Mouse (Mus musculus) kidney, adult 2 months (tissue): Measurements from ENCODE around the gene Prrx1. TPM values are rescaled to one million over a fixed set of nuclear protein-coding genes. Genes with fewer than 3 reads are reported as not detected.

ENCODE experiments used
- DNase-seq: peaks from one replicate; pipeline ENCODE4 v3.0.0; 2021
- H3K27ac ChIP-seq: fragments of 200-500 bp; 2 replicates; pipeline ENCODE4 v1.5.1; 2012; ENCODE audit warnings: low read depth, low read length, control low read depth, inconsistent platforms; ENCODE audit not compliant: insufficient read depth
- H3K27me3 ChIP-seq: fragments of 200-500 bp; replicated peaks from 2 replicates; pipeline ENCODE4 v1.6.1; 2012; ENCODE audit warnings: mild to moderate bottlenecking, moderate library complexity, low read length, inconsistent platforms; ENCODE audit not compliant: control insufficient read depth, insufficient read depth
- H3K36me3 ChIP-seq: fragments of 200-500 bp; 2 replicates; pipeline ENCODE4 v1.6.1; 2012; ENCODE audit warnings: mild to moderate bottlenecking, moderate library complexity, low read length, inconsistent platforms; ENCODE audit not compliant: control insufficient read depth, insufficient read depth
- H3K4me1 ChIP-seq: fragments of 200-500 bp; 2 replicates; pipeline ENCODE4 v1.6.1; 2011; ENCODE audit warnings: low read length; ENCODE audit not compliant: control insufficient read depth, insufficient read depth
- H3K4me3 ChIP-seq: fragments of 200-500 bp; 2 replicates; pipeline ENCODE4 v1.5.1; 2011; ENCODE audit warnings: mild to moderate bottlenecking, low read depth, low read length, control low read depth; ENCODE audit not compliant: insufficient read depth
- CTCF ChIP-seq: fragments of 200-500 bp; conservative IDR thresholded peaks from 2 replicates; pipeline ENCODE4 v1.5.1; 2011; ENCODE audit warnings: low read depth, mild to moderate bottlenecking, control low read depth, low read length, moderate library complexity, mixed read lengths; ENCODE audit not compliant: insufficient read depth, insufficient read length
- POLR2A ChIP-seq: fragments of 200-500 bp; IDR thresholded peaks from one replicate; pipeline ENCODE4 v1.6.1; 2011; ENCODE audit warnings: low read depth, low read length, control low read depth
- WGBS: fragments of 180-500 bp; shearing (Covaris S2); methylation state at CpG from one replicate; pipeline ENCODE4 v1.1.7; 2018; 5-methylcytosine and 5-hydroxymethylcytosine counted together
- polyA plus RNA-seq: library from polyadenylated mRNA; depleted of rRNA; stranded (reverse); fragments of >200 nt; gene quantifications from 2 replicates; pipeline ENCODE4 v1.2.3, GENCODE M21; 2012

Gene Prrx1
- polyA plus RNA-seq, 1 experiment, result 2.8 TPM

DNA sequence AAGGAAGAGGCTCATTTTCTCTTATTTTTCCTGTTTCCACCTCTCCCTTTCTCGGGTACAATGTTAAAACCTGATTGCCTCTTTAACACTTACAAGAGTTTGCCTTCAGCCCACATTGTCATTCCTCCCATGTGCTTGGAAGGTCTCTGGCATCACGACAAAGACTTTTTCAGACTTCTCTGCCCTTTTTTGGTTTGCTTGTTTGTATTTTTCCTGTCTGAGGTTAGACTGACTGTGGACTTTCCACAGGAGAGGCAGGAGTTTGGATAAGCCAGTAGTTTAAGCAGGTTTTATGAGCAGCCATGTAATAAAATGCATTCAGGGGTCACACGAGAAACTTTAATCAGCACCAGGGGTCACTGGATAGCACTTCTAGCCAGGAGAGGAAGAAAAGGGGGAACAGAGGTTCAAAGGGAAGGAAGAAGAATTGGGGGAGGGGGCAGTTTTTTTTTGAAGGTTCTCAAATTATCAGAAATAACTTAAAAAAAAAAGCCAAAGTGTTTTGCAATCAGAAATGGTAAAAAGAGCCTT lies 42.2 kb upstream of the Prrx1 start:
- Histone ChIP-seq H3K27ac (no peak overlapping the region), H3K36me3 (no peaks in the 10 kb centered on the region), H3K4me1 (no peaks in the 10 kb centered on the region), H3K27me3 (no peaks in the 10 kb centered on the region; the same call in 1 of the 2 replicates), H3K4me3 (no peak overlapping the region)
- no peak for DNase-seq
- TF ChIP-seq CTCF (no peak), POLR2A (no peak)
- 22% methylated on average over 3 of the region's 3 CpGs for WGBS

DNA sequence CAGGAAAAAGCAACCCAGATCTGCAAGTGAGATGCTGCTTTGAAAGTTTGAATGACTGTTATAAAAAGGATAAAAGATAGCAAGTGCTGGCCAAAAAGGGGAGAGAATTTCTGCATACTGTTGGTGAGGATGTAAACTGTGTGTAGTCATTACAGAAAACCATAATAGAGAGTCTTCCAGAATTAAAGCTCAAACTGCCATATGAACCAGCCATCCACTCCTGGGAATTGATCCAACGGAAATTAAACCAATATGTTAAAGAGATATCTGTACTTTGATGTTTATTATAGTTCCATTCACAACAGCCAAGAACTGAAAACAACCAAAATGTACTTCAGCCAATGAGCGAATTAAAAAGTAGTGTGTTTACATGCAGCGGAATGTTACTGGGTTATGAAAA lies 37.5 kb upstream of the Prrx1 start:
- TF ChIP-seq POLR2A (no peak), CTCF (no peak)
- H3K36me3 ChIP-seq, result no peaks in the 10 kb centered on the region
- 84% methylated on average over 3 of the region's 3 CpGs for WGBS
- H3K4me3 ChIP-seq, result no peak overlapping the region
- H3K4me1 ChIP-seq, result no peaks in the 10 kb centered on the region
- no peaks in the 10 kb centered on the region for H3K27me3 ChIP-seq
- no peak for DNase-seq
- no peak overlapping the region for H3K27ac ChIP-seq

DNA sequence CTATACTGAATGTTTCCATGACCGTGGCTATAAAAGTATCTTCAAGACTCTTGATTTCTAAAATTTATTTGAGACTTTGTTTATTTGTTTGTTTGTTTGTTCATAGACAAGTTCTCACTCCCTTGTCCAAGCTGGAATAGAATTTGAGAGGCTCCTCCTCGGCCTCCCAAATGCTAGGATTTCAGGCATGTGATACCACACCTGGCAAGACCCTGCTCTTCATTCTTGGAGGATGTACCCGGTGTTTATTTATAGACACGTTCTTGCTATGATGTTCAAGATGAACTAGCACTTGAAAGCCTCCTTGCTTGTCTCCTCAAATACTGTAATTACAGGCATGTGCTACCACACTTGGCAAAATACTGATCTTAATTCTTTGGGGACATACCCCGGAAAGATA lies 32.0 kb upstream of the Prrx1 start:
- Histone ChIP-seq H3K27me3 (no peaks in the 10 kb centered on the region), H3K4me3 (no peak overlapping the region), H3K36me3 (no peaks in the 10 kb centered on the region), H3K27ac (no peak overlapping the region), H3K4me1 (no peaks in the 10 kb centered on the region)
- no peak for DNase-seq
- TF ChIP-seq CTCF, result no peak
- no peak for TF ChIP-seq POLR2A
- 70% methylated on average over 5 of the region's 5 CpGs for WGBS

DNA sequence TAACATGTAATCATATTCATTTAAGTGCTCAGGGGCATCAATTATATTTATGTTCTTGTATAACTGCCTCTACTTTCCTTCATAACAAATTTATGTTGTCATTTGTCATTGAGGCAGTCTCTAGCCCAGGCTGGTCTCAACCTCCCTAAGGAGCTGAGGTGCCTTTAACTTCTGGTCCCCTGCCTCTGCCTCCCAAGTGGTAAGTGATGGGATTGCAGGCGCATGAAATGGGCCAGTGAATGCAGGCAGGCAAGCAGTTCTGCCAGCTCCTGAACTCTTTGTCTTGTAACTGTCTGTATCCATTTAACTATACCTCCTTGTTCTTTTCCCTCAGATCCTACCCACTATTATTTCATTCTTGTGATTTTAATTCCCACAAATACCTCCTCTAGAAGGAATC lies 31.4 kb upstream of the Prrx1 start:
- WGBS, result 50% methylated on average over 1 of the region's 1 CpGs
- no peak overlapping the region for H3K4me3 ChIP-seq
- H3K27ac ChIP-seq, result no peak overlapping the region
- DNase-seq, result no peak
- TF ChIP-seq CTCF, result no peak; the same call in 1 of the 2 replicates
- TF ChIP-seq POLR2A, result no peak
- no peaks in the 10 kb centered on the region for H3K4me1 ChIP-seq
- H3K27me3 ChIP-seq, result no peaks in the 10 kb centered on the region
- H3K36me3 ChIP-seq, result no peaks in the 10 kb centered on the region

DNA sequence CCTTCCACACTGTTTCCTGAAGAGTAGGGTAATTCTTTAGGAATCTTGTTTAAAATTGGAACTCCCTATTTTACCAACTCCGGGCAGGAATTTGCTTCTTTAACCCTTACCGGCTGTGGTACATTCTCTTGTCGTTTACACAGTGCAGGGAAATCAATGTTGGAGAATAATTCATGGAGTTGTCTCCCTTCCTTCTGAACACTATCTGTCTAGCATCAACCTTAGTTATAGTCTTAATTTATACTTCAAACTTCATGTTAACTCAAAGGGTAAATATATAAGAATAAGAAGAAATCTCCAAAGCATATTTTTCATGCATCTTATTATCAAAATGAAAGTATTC lies 25.7 kb upstream of the Prrx1 start:
- no peak for TF ChIP-seq POLR2A
- TF ChIP-seq CTCF, result no peak
- Histone ChIP-seq H3K4me3 (no peak overlapping the region), H3K36me3 (no peaks in the 10 kb centered on the region), H3K27me3 (no peaks in the 10 kb centered on the region), H3K4me1 (no peaks in the 10 kb centered on the region), H3K27ac (no peak overlapping the region)
- 76% methylated on average over 3 of the region's 3 CpGs for WGBS
- no peak for DNase-seq

DNA sequence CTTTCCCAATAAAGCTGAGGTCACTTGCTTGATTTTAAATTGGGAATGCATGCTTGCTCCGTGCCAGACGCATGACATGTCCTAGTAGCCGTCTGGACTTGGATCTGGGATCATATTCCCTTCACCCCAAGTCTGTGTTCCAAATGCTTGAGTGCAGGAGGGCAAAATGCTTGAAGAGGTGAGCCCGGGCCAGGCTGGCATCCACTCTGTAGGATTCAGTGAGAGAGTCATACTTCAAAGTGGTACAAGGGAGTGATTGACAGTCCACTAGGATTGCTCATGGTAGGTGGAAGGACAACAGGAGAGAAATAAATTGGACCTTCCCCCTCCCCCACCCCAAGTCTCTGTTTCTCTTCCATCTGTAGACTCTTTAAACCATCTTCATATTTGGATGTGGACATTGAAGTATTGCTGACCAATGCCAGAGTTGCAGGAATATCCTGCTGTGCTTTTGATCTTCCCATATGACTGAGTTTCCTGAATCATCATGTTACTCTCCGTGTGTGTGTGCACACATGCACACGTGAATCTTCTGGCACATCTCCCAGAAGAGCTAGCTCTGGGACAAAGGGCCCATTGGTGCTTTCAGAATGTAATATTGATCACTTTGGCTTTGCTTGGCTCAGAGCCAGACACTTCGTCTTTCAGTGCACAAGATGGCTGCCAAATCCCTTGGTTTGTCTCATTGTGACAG lies 25.2 kb upstream of the Prrx1 start:
- TF ChIP-seq CTCF, result no peak
- no peak for TF ChIP-seq POLR2A
- H3K4me1 ChIP-seq, result no peaks in the 10 kb centered on the region
- H3K36me3 ChIP-seq, result no peaks in the 10 kb centered on the region
- no peak overlapping the region for H3K27ac ChIP-seq
- 66% methylated on average over 7 of the region's 7 CpGs for WGBS
- DNase-seq, result no peak
- H3K4me3 ChIP-seq, result no peak overlapping the region
- H3K27me3 ChIP-seq, result no peaks in the 10 kb centered on the region

DNA sequence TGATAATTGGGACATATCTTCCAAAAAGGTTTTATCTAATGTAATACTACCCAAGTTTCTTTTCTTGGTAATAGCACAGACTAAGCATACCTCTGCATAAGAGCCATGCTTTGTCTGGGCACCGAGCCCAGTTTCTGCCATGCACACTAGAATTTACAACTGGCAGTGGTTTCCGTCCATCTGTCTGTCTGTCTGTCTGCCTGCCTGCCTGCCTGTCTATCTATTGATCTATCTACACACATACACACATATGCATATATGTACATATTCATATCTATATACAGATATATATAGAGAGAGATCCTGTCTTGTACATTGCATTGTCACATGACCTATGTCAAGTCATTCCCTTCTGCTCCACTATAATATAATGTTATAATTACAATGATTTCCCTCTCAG lies 24.3 kb upstream of the Prrx1 start:
- no peak for DNase-seq
- Histone ChIP-seq H3K4me1 (no peaks in the 10 kb centered on the region), H3K27ac (no peak overlapping the region), H3K4me3 (no peak overlapping the region), H3K27me3 (no peaks in the 10 kb centered on the region), H3K36me3 (no peaks in the 10 kb centered on the region)
- WGBS, result 63% methylated on average over 2 of the region's 2 CpGs
- TF ChIP-seq POLR2A (no peak), CTCF (no peak)

DNA sequence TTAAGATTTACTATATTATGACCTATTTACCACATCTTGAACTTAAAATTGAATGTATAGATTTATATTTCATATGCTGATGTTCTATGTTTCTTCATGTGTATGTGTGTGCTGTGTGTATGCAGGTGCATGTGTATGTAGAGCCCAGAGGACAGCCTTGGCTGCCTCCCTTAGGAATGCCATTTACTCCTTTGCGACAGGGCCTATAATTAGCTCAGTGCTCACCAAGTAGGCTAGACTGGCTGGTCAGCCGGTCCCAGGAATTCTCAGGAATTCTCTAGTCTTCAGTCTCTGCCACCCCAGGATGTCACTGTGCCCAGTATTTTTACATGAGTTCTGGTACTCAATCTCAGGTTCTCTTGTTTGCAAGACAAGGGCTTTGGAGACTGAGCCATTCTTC lies 13.8 kb upstream of the Prrx1 start:
- DNase-seq, result no peak
- no peak overlapping the region for H3K27ac ChIP-seq
- no peak overlapping the region for H3K4me3 ChIP-seq
- no peaks in the 10 kb centered on the region for H3K27me3 ChIP-seq
- no peaks in the 10 kb centered on the region for H3K36me3 ChIP-seq
- no peaks in the 10 kb centered on the region for H3K4me1 ChIP-seq
- TF ChIP-seq POLR2A (no peak), CTCF (no peak)
- WGBS, result 40% methylated on average over 2 of the region's 2 CpGs
